Mouse (Mus musculus): ENCODE results near the gene Zfp36l2. TPM values are rescaled to one million over a fixed set of nuclear protein-coding genes. Genes with fewer than 3 reads are reported as not detected.
A peak's percentile ranks its signal among the peaks of the same experiment; 100 is the strongest.

The Zfp36l2 gene
- polyA plus RNA-seq, 1 experiment from 2014 or later: 14.5 TPM

DNA sequence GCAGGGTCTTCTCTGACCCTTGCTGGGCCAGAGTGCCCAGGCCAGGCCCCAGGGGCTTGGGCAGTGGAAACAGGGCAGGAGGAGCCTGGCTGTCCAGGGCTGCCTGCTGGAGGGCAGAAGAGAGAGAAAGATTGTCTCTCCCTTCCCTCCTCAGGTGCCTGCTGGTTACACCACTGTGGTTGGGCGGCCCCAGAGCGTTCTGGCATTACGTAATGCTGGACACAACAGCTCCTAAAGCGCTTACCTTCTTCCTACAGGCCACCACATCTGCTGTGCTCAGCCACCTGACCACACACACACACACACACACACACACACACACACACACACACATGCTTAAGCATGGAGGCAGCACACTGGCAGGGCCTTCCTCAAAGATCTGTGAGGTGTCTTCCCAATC lies 20.4 kb downstream of the Zfp36l2 start:
- Histone ChIP-seq H3K4me1 (ENCODE audit: control insufficient read depth, insufficient read depth, low read length) (peaks cover 3% of the 10 kb centered on the region; the same call in 1 of the 2 replicates), H3K4me3 (replicated peaks; ENCODE audit: low read length) (no peak overlapping the region), H3K9ac (ENCODE audit: low read length) (no peak overlapping the region), H3K36me3 (ENCODE audit: control insufficient read depth, insufficient read depth, low read length) (no peaks in the 10 kb centered on the region), H3K27ac (ENCODE audit: low read length) (no peak overlapping the region), H3K27me3 (ENCODE audit: control insufficient read depth, insufficient read depth, low read length) (no peaks in the 10 kb centered on the region), H3K9me3 (replicated peaks; ENCODE audit: control insufficient read depth, low read length) (no peaks in the 10 kb centered on the region), H3K4me2 (ENCODE audit: low read depth, low read length) (no peak overlapping the region)
- WGBS: 81% methylated on average over 4 of the region's 4 CpGs
- ATAC-seq (ENCODE audit: insufficient read depth, low FRiP score): no peak

DNA sequence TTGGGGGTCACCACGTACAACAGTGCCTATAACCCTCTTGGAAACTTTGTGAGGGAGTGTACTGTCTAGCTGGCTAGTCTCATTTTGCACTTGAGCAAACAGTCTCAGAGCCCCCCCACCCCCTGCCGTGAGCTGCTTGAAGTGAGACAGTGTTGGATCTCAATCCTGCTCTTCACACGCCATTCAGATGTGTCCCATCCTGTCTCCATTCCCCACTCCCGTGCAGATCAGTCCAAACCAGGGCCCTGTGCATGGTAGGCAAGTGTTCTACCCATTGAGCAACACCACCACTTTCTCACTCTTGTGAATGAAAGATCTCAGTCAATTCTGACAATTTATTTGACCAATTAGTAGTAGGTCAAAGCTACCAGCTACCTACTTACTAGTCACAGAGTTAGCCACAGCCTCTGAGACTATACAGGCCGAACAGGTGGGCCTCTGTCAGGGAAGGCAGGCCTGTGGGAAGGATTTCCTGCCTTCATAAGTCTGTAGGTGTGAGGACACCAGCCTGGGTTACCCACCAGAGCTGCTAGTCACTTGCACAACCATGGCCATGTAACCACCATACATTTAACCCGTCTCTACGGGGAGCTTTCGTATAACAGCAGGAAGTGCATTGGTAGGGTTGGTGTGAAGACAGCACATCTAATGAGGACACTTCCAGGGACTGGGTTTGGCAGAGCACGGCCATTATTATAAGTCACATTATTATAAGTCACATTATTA lies 21.4 kb downstream of the Zfp36l2 start:
- no peaks in the 10 kb centered on the region for H3K27me3 ChIP-seq (ENCODE audit: control insufficient read depth, insufficient read depth, low read length)
- no peak for ATAC-seq (ENCODE audit: insufficient read depth, low FRiP score)
- WGBS: 82% methylated on average over 9 of the region's 9 CpGs
- H3K27ac ChIP-seq (ENCODE audit: low read length): no peak overlapping the region
- H3K4me3 ChIP-seq (replicated peaks; ENCODE audit: low read length): no peak overlapping the region
- H3K9ac ChIP-seq (ENCODE audit: low read length): no peak overlapping the region
- no peaks in the 10 kb centered on the region for H3K9me3 ChIP-seq (replicated peaks; ENCODE audit: control insufficient read depth, low read length)
- no peak overlapping the region for H3K4me2 ChIP-seq (ENCODE audit: low read depth, low read length)
- no peaks in the 10 kb centered on the region for H3K36me3 ChIP-seq (ENCODE audit: control insufficient read depth, insufficient read depth, low read length)
- peaks cover 14% of the 10 kb centered on the region for H3K4me1 ChIP-seq (ENCODE audit: control insufficient read depth, insufficient read depth, low read length)

DNA sequence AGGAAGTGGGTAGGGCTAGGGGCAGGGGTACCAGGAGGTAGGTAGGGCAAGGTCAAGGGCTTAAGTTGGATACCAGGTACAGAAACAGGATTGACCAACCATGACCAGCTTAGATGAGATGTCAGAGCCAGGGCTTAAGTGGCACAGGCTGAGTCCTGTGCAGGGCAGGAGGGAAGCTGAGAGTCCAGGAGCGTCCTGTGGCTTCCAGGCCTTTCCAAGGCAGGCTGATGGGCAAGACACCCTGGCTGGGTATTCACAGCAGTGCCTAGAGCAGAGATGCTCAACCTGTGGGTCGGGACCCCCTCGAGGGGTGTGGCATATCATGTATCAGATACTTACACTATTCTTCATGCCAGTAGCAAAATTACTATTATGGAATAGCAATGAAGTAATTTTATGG lies 22.0 kb downstream of the Zfp36l2 start:
- Histone ChIP-seq H3K27me3 (ENCODE audit: control insufficient read depth, insufficient read depth, low read length) (no peaks in the 10 kb centered on the region), H3K27ac (ENCODE audit: low read length) (no peak overlapping the region), H3K9ac (ENCODE audit: low read length) (no peak overlapping the region), H3K4me1 (ENCODE audit: control insufficient read depth, insufficient read depth, low read length) (peaks cover 20% of the 10 kb centered on the region), H3K9me3 (replicated peaks; ENCODE audit: control insufficient read depth, low read length) (no peaks in the 10 kb centered on the region), H3K4me3 (replicated peaks; ENCODE audit: low read length) (no peak overlapping the region), H3K4me2 (ENCODE audit: low read depth, low read length) (no peak overlapping the region), H3K36me3 (ENCODE audit: control insufficient read depth, insufficient read depth, low read length) (no peaks in the 10 kb centered on the region)
- WGBS: 87% methylated on average over 3 of the region's 3 CpGs
- ATAC-seq (ENCODE audit: insufficient read depth, low FRiP score): no peak

DNA sequence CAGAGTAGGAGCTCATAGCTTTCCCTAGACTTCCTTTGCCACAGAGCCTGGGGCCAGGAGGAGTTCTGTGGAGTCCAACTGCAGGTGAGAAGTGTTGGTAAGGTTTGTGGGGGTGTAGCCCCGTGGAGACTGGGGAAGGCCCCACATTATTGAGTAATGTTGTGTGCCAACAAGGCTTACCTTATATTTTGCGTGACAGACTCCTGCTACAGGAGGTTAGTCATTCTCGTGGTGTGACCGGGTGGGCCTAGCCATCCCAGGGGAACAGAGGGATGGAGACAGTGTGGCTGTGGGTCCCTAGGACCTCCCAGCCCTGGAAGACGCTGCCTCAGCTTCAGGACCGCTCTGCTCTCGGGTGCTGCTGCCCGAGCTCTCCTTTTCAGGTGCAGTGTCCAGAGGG lies 23.6 kb downstream of the Zfp36l2 start:
- ATAC-seq (ENCODE audit: insufficient read depth, low FRiP score): no peak
- H3K4me3 ChIP-seq (replicated peaks; ENCODE audit: low read length): no peak overlapping the region
- peaks cover 20% of the 10 kb centered on the region for H3K4me1 ChIP-seq (ENCODE audit: control insufficient read depth, insufficient read depth, low read length)
- H3K4me2 ChIP-seq (ENCODE audit: low read depth, low read length): no peak overlapping the region
- no peaks in the 10 kb centered on the region for H3K9me3 ChIP-seq (replicated peaks; ENCODE audit: control insufficient read depth, low read length)
- H3K27me3 ChIP-seq (ENCODE audit: control insufficient read depth, insufficient read depth, low read length): no peaks in the 10 kb centered on the region
- WGBS: 87% methylated on average over 8 of the region's 8 CpGs
- no peak overlapping the region for H3K27ac ChIP-seq (ENCODE audit: low read length)
- H3K36me3 ChIP-seq (ENCODE audit: control insufficient read depth, insufficient read depth, low read length): no peaks in the 10 kb centered on the region
- no peak overlapping the region for H3K9ac ChIP-seq (ENCODE audit: low read length)

DNA sequence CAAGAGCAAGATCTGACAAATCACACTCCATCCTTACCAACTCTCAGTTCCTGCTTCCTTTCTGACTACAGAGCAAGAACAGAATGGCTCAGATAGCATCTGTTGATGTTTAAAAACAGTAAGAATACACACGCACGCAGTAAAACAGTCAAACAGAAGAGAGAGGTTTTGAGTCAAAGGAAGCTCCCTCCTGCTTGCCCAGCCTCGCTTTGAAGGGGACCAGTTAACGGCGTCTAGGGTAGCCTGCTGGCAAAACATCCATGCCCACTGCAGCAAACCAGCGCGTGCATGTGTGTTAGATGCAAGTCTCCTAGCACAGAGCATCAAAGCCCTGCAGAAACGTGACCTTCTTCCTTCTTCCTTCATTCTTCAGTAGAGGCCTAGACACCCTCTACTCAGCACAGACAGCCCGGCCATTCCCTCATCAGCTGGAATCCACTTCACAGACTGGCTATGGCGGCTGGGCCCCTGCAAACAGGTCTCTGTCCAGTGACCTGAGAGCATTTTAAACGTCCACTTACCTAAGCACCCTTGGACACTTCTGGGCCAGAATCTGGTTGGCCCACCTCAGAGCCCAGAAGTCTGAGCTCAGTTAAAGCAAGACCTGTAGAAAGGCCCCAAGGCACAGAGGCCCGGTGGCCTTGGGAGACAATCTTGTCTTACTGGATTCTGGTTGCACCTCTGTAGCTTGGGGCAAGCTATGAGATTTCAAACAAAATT lies 24.5 kb downstream of the Zfp36l2 start:
- Histone ChIP-seq H3K4me1 (ENCODE audit: control insufficient read depth, insufficient read depth, low read length) (peaks cover 22% of the 10 kb centered on the region), H3K4me3 (replicated peaks; ENCODE audit: low read length) (no peak overlapping the region), H3K27ac (ENCODE audit: low read length) (no peak overlapping the region), H3K4me2 (ENCODE audit: low read depth, low read length) (no peak overlapping the region), H3K9me3 (replicated peaks; ENCODE audit: control insufficient read depth, low read length) (no peaks in the 10 kb centered on the region), H3K36me3 (ENCODE audit: control insufficient read depth, insufficient read depth, low read length) (no peaks in the 10 kb centered on the region), H3K9ac (ENCODE audit: low read length) (no peak overlapping the region), H3K27me3 (ENCODE audit: control insufficient read depth, insufficient read depth, low read length) (no peaks in the 10 kb centered on the region)
- 78% methylated on average over 12 of the region's 12 CpGs for WGBS
- ATAC-seq (ENCODE audit: insufficient read depth, low FRiP score): no peak

DNA sequence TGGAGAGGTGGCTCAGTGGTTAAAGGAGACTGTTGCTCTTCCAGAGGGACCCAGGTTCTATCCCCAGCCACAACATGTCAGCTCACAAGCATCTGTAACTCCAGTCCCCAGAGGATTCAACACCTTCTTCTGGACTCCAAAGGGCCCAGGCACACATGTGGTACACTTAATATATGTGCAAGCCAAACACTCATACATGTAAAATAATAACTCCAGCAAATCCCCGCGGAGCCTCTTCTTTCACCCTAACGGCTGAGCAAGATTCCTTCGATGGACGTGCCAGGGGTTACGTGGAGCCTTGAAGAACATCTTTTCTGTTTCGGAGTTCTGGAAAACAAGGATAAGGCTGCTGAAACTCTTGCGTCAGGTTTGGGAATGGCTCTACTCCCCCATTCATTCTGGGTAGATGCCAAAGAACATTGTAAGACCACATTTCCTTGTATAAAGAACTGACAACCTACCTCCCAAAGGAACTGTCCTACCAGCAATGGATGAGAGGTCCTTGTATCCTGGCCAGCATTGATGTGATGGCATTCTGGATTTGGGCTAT lies 25.5 kb downstream of the Zfp36l2 start:
- H3K27me3 ChIP-seq (ENCODE audit: control insufficient read depth, insufficient read depth, low read length): no peaks in the 10 kb centered on the region
- H3K9ac ChIP-seq (ENCODE audit: low read length): no peak overlapping the region; the same call in 1 of the 2 replicates
- H3K4me3 ChIP-seq (replicated peaks; ENCODE audit: low read length): no peak overlapping the region
- H3K4me2 ChIP-seq (ENCODE audit: low read depth, low read length): no peak overlapping the region
- no peak overlapping the region for H3K27ac ChIP-seq (ENCODE audit: low read length)
- WGBS: 67% methylated on average over 8 of the region's 8 CpGs
- ATAC-seq (ENCODE audit: insufficient read depth, low FRiP score): no peak
- peaks cover 25% of the 10 kb centered on the region for H3K4me1 ChIP-seq (ENCODE audit: control insufficient read depth, insufficient read depth, low read length)
- H3K36me3 ChIP-seq (ENCODE audit: control insufficient read depth, insufficient read depth, low read length): no peaks in the 10 kb centered on the region
- H3K9me3 ChIP-seq (replicated peaks; ENCODE audit: control insufficient read depth, low read length): no peaks in the 10 kb centered on the region

DNA sequence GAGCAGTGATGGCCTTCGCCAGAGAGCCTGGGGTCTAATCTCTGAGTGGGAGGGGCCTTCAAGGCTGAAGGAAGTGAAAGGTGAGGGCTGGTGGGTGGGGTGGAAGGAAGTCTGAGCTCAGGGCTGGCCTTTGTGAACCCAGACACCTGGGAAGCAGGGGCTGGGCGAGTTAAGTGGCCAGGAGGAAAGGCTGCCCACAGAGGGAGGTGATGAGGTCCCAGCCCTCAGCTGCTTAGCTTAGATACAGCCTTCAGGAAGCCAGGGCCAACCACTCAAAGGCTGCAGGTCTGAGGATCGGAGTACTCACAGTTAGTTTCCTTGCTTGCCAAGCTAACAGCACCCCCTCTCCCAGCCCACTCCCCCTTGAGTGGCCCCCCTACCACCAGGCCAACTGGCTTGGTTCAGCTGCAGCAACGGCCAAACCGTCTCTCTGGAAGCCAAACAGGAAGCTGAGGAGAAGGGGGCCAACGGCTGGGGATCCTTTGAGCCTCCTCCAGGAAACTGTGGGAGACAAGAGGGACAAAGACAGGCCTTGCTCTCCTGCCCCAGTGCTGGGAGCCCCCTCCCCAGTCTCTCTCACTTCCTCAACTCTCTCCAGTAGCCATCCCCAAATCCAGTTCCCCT lies 26.4 kb downstream of the Zfp36l2 start:
- peak overlapping the region; percentile 75 for H3K27ac ChIP-seq (ENCODE audit: low read length)
- WGBS: 19% methylated on average over 6 of the region's 6 CpGs
- H3K4me3 ChIP-seq (replicated peaks; ENCODE audit: low read length): no peak overlapping the region
- no peaks in the 10 kb centered on the region for H3K27me3 ChIP-seq (ENCODE audit: control insufficient read depth, insufficient read depth, low read length)
- ATAC-seq (ENCODE audit: insufficient read depth, low FRiP score): no peak; the same call in 1 of the 2 replicates
- no peaks in the 10 kb centered on the region for H3K36me3 ChIP-seq (ENCODE audit: control insufficient read depth, insufficient read depth, low read length)
- H3K4me2 ChIP-seq (ENCODE audit: low read depth, low read length): no peak overlapping the region
- peaks cover 31% of the 10 kb centered on the region for H3K4me1 ChIP-seq (ENCODE audit: control insufficient read depth, insufficient read depth, low read length)
- H3K9me3 ChIP-seq (replicated peaks; ENCODE audit: control insufficient read depth, low read length): no peaks in the 10 kb centered on the region
- peak overlapping the region; percentile 38; the same call in 1 of the 2 replicates for H3K9ac ChIP-seq (ENCODE audit: low read length)

DNA sequence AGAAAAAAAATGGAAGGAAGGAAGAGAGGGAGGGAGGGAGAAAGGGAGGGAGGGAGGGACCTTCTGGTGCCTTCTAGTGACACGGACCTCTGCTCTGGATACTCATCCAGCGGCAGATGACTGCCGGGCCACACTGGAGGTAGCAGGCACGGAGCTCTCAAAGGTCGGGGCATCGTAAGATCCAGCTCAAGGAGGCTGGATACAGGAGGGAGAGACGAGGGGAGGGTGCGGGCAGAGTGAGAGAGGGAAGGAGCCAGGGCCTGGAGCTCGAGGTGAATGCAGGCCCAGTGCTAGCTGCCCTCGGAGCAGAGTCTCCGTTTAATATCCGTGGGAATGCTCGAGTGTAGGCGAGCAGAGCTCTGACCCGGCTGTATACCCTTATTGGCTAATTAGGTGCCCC lies 28.9 kb downstream of the Zfp36l2 start:
- WGBS: 65% methylated on average over 15 of the region's 15 CpGs
- peaks cover 31% of the 10 kb centered on the region for H3K4me1 ChIP-seq (ENCODE audit: control insufficient read depth, insufficient read depth, low read length)
- no peaks in the 10 kb centered on the region for H3K36me3 ChIP-seq (ENCODE audit: control insufficient read depth, insufficient read depth, low read length)
- H3K9ac ChIP-seq (ENCODE audit: low read length): no peak overlapping the region
- no peak for ATAC-seq (ENCODE audit: insufficient read depth, low FRiP score)
- no peaks in the 10 kb centered on the region for H3K27me3 ChIP-seq (ENCODE audit: control insufficient read depth, insufficient read depth, low read length)
- no peaks in the 10 kb centered on the region for H3K9me3 ChIP-seq (replicated peaks; ENCODE audit: control insufficient read depth, low read length)
- no peak overlapping the region for H3K4me3 ChIP-seq (replicated peaks; ENCODE audit: low read length)
- no peak overlapping the region for H3K4me2 ChIP-seq (ENCODE audit: low read depth, low read length)
- H3K27ac ChIP-seq (ENCODE audit: low read length): no peak overlapping the region

DNA sequence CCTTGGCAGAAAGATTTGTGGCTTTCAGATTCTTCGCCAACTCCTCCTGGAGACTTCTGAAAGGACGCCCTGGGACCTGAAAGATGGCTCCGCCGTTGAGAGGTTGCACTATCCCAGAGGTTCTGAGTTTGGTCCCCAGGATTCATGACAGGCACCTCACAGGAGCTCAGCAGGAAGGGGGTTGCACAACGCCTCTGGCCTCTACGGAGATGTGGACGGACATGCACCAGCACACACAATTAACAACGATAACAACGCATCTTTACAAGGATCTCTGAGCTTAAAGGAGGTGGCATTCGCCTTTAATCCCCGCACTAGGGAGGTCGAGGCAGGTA lies 29.3 kb downstream of the Zfp36l2 start:
- Histone ChIP-seq H3K36me3 (ENCODE audit: control insufficient read depth, insufficient read depth, low read length) (no peaks in the 10 kb centered on the region), H3K27me3 (ENCODE audit: control insufficient read depth, insufficient read depth, low read length) (no peaks in the 10 kb centered on the region), H3K4me3 (replicated peaks; ENCODE audit: low read length) (no peak overlapping the region), H3K4me1 (ENCODE audit: control insufficient read depth, insufficient read depth, low read length) (peaks cover 31% of the 10 kb centered on the region), H3K9ac (ENCODE audit: low read length) (no peak overlapping the region; the same call in 1 of the 2 replicates), H3K4me2 (ENCODE audit: low read depth, low read length) (no peak overlapping the region), H3K27ac (ENCODE audit: low read length) (peak overlapping the region; percentile 97), H3K9me3 (replicated peaks; ENCODE audit: control insufficient read depth, low read length) (no peaks in the 10 kb centered on the region)
- ATAC-seq (ENCODE audit: insufficient read depth, low FRiP score): no peak
- 83% methylated on average over 12 of the region's 12 CpGs for WGBS
